Mouse (Mus musculus) midbrain, embryonic 16.5 days (tissue): ENCODE data around the gene Tbc1d7. TPM values are rescaled to one million over a fixed set of nuclear protein-coding genes. Genes with fewer than 3 reads are reported as not detected.

Source experiments
- ATAC-seq: fragments of 200-750 bp; cut with Nextera tagmentation; 2 replicates; pipeline ENCODE4 v1.8.0; 2017; ENCODE audit warnings: moderate TSS enrichment
- H3K27ac ChIP-seq: fragments of 300-500 bp; sonication (generic); 2 replicates; pipeline ENCODE4 v1.5.1; 2014; ENCODE audit warnings: mild to moderate bottlenecking, low read length, mixed read lengths
- H3K27me3 ChIP-seq: fragments of 300-500 bp; sonication (generic); 2 replicates; pipeline ENCODE4 v1.6.1; 2014; ENCODE audit warnings: low read depth, low read length, mixed read lengths; ENCODE audit not compliant: control insufficient read depth, insufficient read depth
- H3K36me3 ChIP-seq: fragments of 300-500 bp; sonication (generic); 2 replicates; pipeline ENCODE4 v1.6.1; 2014; ENCODE audit warnings: mild to moderate bottlenecking, low read length, moderate library complexity, mixed read lengths; ENCODE audit not compliant: control insufficient read depth, insufficient read depth
- H3K4me1 ChIP-seq: fragments of 300-500 bp; sonication (generic); 2 replicates; pipeline ENCODE4 v1.6.1; 2014; ENCODE audit warnings: mild to moderate bottlenecking, low read length, mixed read lengths; ENCODE audit not compliant: control insufficient read depth, insufficient read depth
- H3K4me2 ChIP-seq: fragments of 300-500 bp; sonication (generic); 2 replicates; pipeline ENCODE4 v1.6.1; 2014; ENCODE audit warnings: mild to moderate bottlenecking, low read length, mixed read lengths
- H3K4me3 ChIP-seq: fragments of 300-500 bp; sonication (generic); 2 replicates; pipeline ENCODE4 v1.5.1; 2014; ENCODE audit warnings: low read depth, mild to moderate bottlenecking, low read length, moderate library complexity, mixed read lengths
- H3K9ac ChIP-seq: fragments of 300-500 bp; sonication (generic); 2 replicates; pipeline ENCODE4 v1.6.1; 2014; ENCODE audit warnings: low read depth, low read length, mixed read lengths
- H3K9me3 ChIP-seq: fragments of 300-500 bp; sonication (generic); replicated peaks from 2 replicates; pipeline ENCODE4 v1.6.1; 2014; ENCODE audit warnings: mild to moderate bottlenecking, low read length, mixed read lengths; ENCODE audit not compliant: control insufficient read depth, poor library complexity, severe bottlenecking
- WGBS: fragments of 180-500 bp; shearing (Covaris S2); extraction: QIAGEN DNeasy Blood & Tissue Kit; methylation state at CpG from one replicate; pipeline ENCODE4 v1.1.7; 2014; 5-methylcytosine and 5-hydroxymethylcytosine counted together
- polyA plus RNA-seq: library from polyadenylated mRNA; unstranded; fragments of >200 nt; fragmentation: Nextera tagmentation; extraction: Ambion mirVana; gene quantifications from 2 replicates; pipeline ENCODE4 v1.2.1, GENCODE M21; 2015

Tbc1d7 gene
- polyA plus RNA-seq, 1 experiment from 2014 or later = 91.8 TPM

GRCm38 (mm10) chr13:43200473-43200872, 29.2 kb upstream of the Tbc1d7 start:
- Histone ChIP-seq H3K9me3 (no peaks in the 10 kb centered on the region), H3K4me2 (no peak overlapping the region), H3K36me3 (no peaks in the 10 kb centered on the region), H3K9ac (no peak overlapping the region), H3K27ac (no peak overlapping the region), H3K4me1 (no peaks in the 10 kb centered on the region), H3K4me3 (no peak overlapping the region), H3K27me3 (no peaks in the 10 kb centered on the region)
- ATAC-seq = 0 out of 2 replicates have a peak, but pooled peaks have one; percentile 46
- WGBS = 82% methylated on average over 22 of the region's 22 CpGs

DNA sequence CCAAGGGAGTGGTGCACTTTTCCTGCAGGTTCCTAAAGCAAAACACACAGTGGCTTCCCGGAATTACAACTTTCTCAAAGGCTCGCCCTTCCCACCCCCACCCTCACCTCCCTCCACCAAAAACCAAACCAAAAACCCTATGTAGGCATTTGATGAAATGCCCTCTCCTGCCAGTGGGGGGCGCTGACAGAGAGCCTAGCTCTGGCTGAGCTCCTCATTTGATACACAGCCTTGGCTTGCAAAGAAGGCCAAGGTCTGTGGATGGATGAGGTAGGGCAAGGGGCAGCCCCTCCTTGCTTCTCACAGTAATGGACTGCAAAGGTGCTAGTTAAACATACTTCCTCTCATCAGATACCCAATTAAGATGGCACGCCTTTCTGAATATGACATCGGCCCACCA, 28.4 kb upstream of the Tbc1d7 start:
- WGBS = 77% methylated on average over 5 of the region's 5 CpGs
- Histone ChIP-seq H3K4me2 (no peak overlapping the region), H3K9me3 (no peaks in the 10 kb centered on the region), H3K4me1 (no peaks in the 10 kb centered on the region), H3K9ac (no peak overlapping the region), H3K4me3 (no peak overlapping the region), H3K27me3 (no peaks in the 10 kb centered on the region), H3K27ac (no peak overlapping the region), H3K36me3 (no peaks in the 10 kb centered on the region)
- ATAC-seq = peak; percentile 38; the same call in 1 of the 2 replicates

DNA sequence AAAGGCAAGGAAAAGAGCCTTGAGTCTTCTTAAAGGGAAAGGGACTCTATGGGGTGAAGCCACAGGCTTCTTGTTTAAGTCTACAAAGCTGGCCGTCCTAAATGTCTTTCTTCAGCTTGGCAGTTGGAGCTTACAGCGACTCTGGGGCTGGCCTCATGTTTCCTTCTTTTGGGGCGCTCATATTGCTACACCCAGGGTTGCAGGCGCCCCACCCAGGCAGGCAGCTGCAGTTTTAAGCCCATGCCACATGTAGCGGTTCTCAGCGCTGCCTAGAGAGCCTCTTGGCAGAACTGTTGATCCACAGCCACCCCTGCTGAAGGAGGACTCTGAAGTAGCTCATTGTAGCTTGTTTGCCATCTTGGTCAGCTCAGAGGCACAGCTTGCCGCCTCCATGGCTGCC, 28.0 kb upstream of the Tbc1d7 start:
- no peaks in the 10 kb centered on the region for H3K9me3 ChIP-seq
- 85% methylated on average over 7 of the region's 7 CpGs for WGBS
- H3K36me3 ChIP-seq = no peaks in the 10 kb centered on the region
- H3K4me2 ChIP-seq = no peak overlapping the region
- H3K4me3 ChIP-seq = no peak overlapping the region
- no peaks in the 10 kb centered on the region for H3K4me1 ChIP-seq
- no peaks in the 10 kb centered on the region for H3K27me3 ChIP-seq
- no peak overlapping the region for H3K9ac ChIP-seq
- H3K27ac ChIP-seq = no peak overlapping the region
- no peak for ATAC-seq

DNA sequence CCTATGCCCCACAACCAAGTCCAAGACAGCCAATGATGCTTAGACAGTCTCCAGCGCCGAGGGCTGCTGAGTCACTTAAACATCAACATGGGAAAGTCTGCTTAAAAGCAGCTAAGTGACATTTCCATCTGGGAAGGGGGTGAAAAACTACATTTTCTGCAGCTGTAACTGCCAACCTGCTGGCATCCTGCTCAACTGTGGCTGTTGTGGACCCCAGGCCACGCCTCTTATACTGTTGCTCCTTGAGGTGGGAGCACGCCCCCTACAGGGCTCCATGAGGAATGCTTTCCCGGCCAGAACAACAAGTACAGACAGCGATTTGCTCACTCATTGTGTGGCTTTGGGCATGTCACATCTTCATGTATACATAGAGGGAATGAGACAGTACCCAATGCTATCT, 25.9 kb upstream of the Tbc1d7 start:
- Histone ChIP-seq H3K27ac (no peak overlapping the region), H3K36me3 (no peaks in the 10 kb centered on the region), H3K4me1 (no peaks in the 10 kb centered on the region), H3K9me3 (no peaks in the 10 kb centered on the region), H3K4me3 (no peak overlapping the region), H3K27me3 (no peaks in the 10 kb centered on the region), H3K9ac (no peak overlapping the region), H3K4me2 (no peak overlapping the region)
- 60% methylated on average over 6 of the region's 6 CpGs for WGBS
- ATAC-seq = no peak

GRCm38 (mm10) chr13:43196000-43196399, 24.7 kb upstream of the Tbc1d7 start:
- no peaks in the 10 kb centered on the region for H3K9me3 ChIP-seq
- H3K4me2 ChIP-seq = no peak overlapping the region
- no peaks in the 10 kb centered on the region for H3K27me3 ChIP-seq
- no peaks in the 10 kb centered on the region for H3K36me3 ChIP-seq
- no peak overlapping the region for H3K9ac ChIP-seq
- WGBS = 68% methylated on average over 7 of the region's 7 CpGs
- H3K4me1 ChIP-seq = no peaks in the 10 kb centered on the region
- H3K27ac ChIP-seq = no peak overlapping the region
- no peak for ATAC-seq
- no peak overlapping the region for H3K4me3 ChIP-seq

GRCm38 (mm10) chr13:43193932-43194331, 22.6 kb upstream of the Tbc1d7 start:
- Histone ChIP-seq H3K4me3 (no peak overlapping the region), H3K27ac (no peak overlapping the region), H3K9me3 (no peaks in the 10 kb centered on the region), H3K9ac (no peak overlapping the region), H3K4me2 (no peak overlapping the region), H3K4me1 (no peaks in the 10 kb centered on the region), H3K27me3 (no peaks in the 10 kb centered on the region), H3K36me3 (no peaks in the 10 kb centered on the region)
- 87% methylated on average over 8 of the region's 8 CpGs for WGBS
- ATAC-seq = no peak

GRCm38 (mm10) chr13:43193266-43193665, 22.0 kb upstream of the Tbc1d7 start:
- Histone ChIP-seq H3K27me3 (no peaks in the 10 kb centered on the region), H3K36me3 (no peaks in the 10 kb centered on the region), H3K4me3 (no peak overlapping the region), H3K9me3 (no peaks in the 10 kb centered on the region), H3K4me2 (no peak overlapping the region), H3K4me1 (no peaks in the 10 kb centered on the region), H3K27ac (no peak overlapping the region), H3K9ac (no peak overlapping the region)
- 65% methylated on average over 7 of the region's 7 CpGs for WGBS
- no peak for ATAC-seq

GRCm38 (mm10) chr13:43191741-43192192, 20.5 kb upstream of the Tbc1d7 start:
- Histone ChIP-seq H3K36me3 (no peaks in the 10 kb centered on the region), H3K27me3 (no peaks in the 10 kb centered on the region), H3K9me3 (no peaks in the 10 kb centered on the region), H3K9ac (no peak overlapping the region), H3K4me3 (no peak overlapping the region), H3K27ac (no peak overlapping the region), H3K4me2 (peak overlapping the region; percentile 22; the same call in 1 of the 2 replicates), H3K4me1 (no peaks in the 10 kb centered on the region)
- WGBS = 11% methylated on average over 14 of the region's 14 CpGs
- ATAC-seq = no peak

- no peaks in the 10 kb centered on the region for H3K4me1 ChIP-seq
- H3K36me3 ChIP-seq = no peaks in the 10 kb centered on the region
- no peak overlapping the region for H3K4me2 ChIP-seq
- H3K9ac ChIP-seq = no peak overlapping the region
- no peak overlapping the region for H3K4me3 ChIP-seq
- 53% methylated on average over 1 of the region's 2 CpGs for WGBS
- no peak for ATAC-seq
- H3K27ac ChIP-seq = no peak overlapping the region
- no peaks in the 10 kb centered on the region for H3K9me3 ChIP-seq
- no peaks in the 10 kb centered on the region for H3K27me3 ChIP-seq
These were observed 20.0 kb upstream of the Tbc1d7 start for GRCm38 (mm10) chr13:43191290-43191689.
